Mouse (Mus musculus) testis, adult 2 months (tissue): ENCODE results near the gene Dennd4a. TPM values are rescaled to one million over a fixed set of nuclear protein-coding genes. Genes with fewer than 3 reads are reported as not detected.

Experiments used
- H3K27ac ChIP-seq: fragments of 200-500 bp; 2 replicates; pipeline ENCODE4 v1.5.1; 2012; ENCODE audit warnings: low read depth, low read length; ENCODE audit not compliant: control insufficient read depth, insufficient read depth
- H3K27me3 ChIP-seq: fragments of 200-500 bp; 2 replicates; pipeline ENCODE4 v1.6.1; 2012; ENCODE audit warnings: mild to moderate bottlenecking, low read length, moderate library complexity; ENCODE audit not compliant: control insufficient read depth, insufficient read depth
- H3K36me3 ChIP-seq: fragments of 200-500 bp; 2 replicates; pipeline ENCODE4 v1.6.1; 2012; ENCODE audit warnings: mild to moderate bottlenecking, low read length; ENCODE audit not compliant: control insufficient read depth, insufficient read depth
- H3K4me1 ChIP-seq: fragments of 200-500 bp; 2 replicates; pipeline ENCODE4 v1.6.1; 2012; ENCODE audit warnings: low read length; ENCODE audit not compliant: control insufficient read depth, insufficient read depth
- H3K4me3 ChIP-seq: fragments of 200-500 bp; 2 replicates; pipeline ENCODE4 v1.5.1; 2012; ENCODE audit warnings: low read depth, mild to moderate bottlenecking, low read length, moderate library complexity, mixed read lengths; ENCODE audit not compliant: control insufficient read depth
- CTCF ChIP-seq: fragments of 200-500 bp; IDR thresholded peaks from 2 replicates; pipeline ENCODE4 v1.5.1; 2012; ENCODE audit warnings: low read depth, mild to moderate bottlenecking, inconsistent platforms, low read length, moderate library complexity; ENCODE audit not compliant: control insufficient read depth, insufficient read depth, insufficient replicate concordance
- POLR2A ChIP-seq: fragments of 200-500 bp; IDR thresholded peaks from 2 replicates; pipeline ENCODE4 v1.6.1; 2012; ENCODE audit warnings: low read depth, mild to moderate bottlenecking, inconsistent platforms, low read length, moderate library complexity; ENCODE audit not compliant: control insufficient read depth
- polyA plus RNA-seq: library from polyadenylated mRNA; depleted of rRNA; stranded (reverse); fragments of >200 nt; gene quantifications from 2 replicates; pipeline ENCODE4 v1.2.3, GENCODE M21; 2012; rRNA removed

Dennd4a gene
- polyA plus RNA-seq: 7.0 and 8.3 TPM in 2 replicates

- 0 out of 2 replicates have a peak, but pooled peaks cover 2% of the 10 kb centered on the region for H3K4me1 ChIP-seq
- TF ChIP-seq POLR2A: no peak; the same call in 1 of the 2 replicates
- TF ChIP-seq CTCF: no peak
- no peaks in the 10 kb centered on the region for H3K36me3 ChIP-seq
- no peaks in the 10 kb centered on the region for H3K27me3 ChIP-seq
- peak within 1 kb of the TSS; percentile 99 for H3K4me3 ChIP-seq
- H3K27ac ChIP-seq: peak within 1 kb of the TSS; percentile 88
These were observed at the start of gene Dennd4a for GRCm38 (mm10) chr9:64810822-64811537. Gene Dennd4a (plus strand): TSS chr9:64811340.

- Histone ChIP-seq H3K4me1 (peaks cover 3% of the 10 kb centered on the region; the same call in 1 of the 2 replicates), H3K4me3 (no peak overlapping the region), H3K36me3 (no peaks in the 10 kb centered on the region), H3K27ac (no peak overlapping the region), H3K27me3 (no peaks in the 10 kb centered on the region)
- no peak for TF ChIP-seq CTCF
- TF ChIP-seq POLR2A: no peak
These were observed 46.3 kb upstream of the Dennd4a start for GRCm38 (mm10) chr9:64764824-64765223.

GRCm38 (mm10) chr9:64766136-64766535 is 45.0 kb upstream of the Dennd4a start:
- Histone ChIP-seq H3K4me3 (no peak overlapping the region), H3K36me3 (no peaks in the 10 kb centered on the region), H3K4me1 (peaks cover 3% of the 10 kb centered on the region; the same call in 1 of the 2 replicates), H3K27me3 (no peaks in the 10 kb centered on the region), H3K27ac (no peak overlapping the region)
- TF ChIP-seq POLR2A (no peak), CTCF (no peak)

GRCm38 (mm10) chr9:64767796-64768195 is 43.3 kb upstream of the Dennd4a start:
- peaks cover 3% of the 10 kb centered on the region; the same call in 1 of the 2 replicates for H3K4me1 ChIP-seq
- TF ChIP-seq CTCF: no peak
- no peak for TF ChIP-seq POLR2A
- H3K36me3 ChIP-seq: no peaks in the 10 kb centered on the region
- no peaks in the 10 kb centered on the region for H3K27me3 ChIP-seq
- no peak overlapping the region for H3K27ac ChIP-seq
- H3K4me3 ChIP-seq: no peak overlapping the region

GRCm38 (mm10) chr9:64769066-64769695 is 42.0 kb upstream of the Dennd4a start:
- Histone ChIP-seq H3K4me1 (peaks cover 3% of the 10 kb centered on the region; the same call in 1 of the 2 replicates), H3K27me3 (no peaks in the 10 kb centered on the region)

GRCm38 (mm10) chr9:64769911-64770310 is 41.2 kb upstream of the Dennd4a start:
- no peak for TF ChIP-seq CTCF
- no peaks in the 10 kb centered on the region for H3K27me3 ChIP-seq
- peaks cover 3% of the 10 kb centered on the region; the same call in 1 of the 2 replicates for H3K4me1 ChIP-seq
- H3K4me3 ChIP-seq: no peak overlapping the region
- H3K27ac ChIP-seq: no peak overlapping the region
- H3K36me3 ChIP-seq: no peaks in the 10 kb centered on the region

More at GRCm38 (mm10) chr9:64769066-64769695, 42.0 kb upstream of the Dennd4a start:
- H3K4me3 ChIP-seq: no peak overlapping the region; the same call in 1 of the 2 replicates
- H3K36me3 ChIP-seq: no peaks in the 10 kb centered on the region
- TF ChIP-seq POLR2A (no peak), CTCF (no peak)
- peak overlapping the region; percentile 13; the same call in 1 of the 2 replicates for H3K27ac ChIP-seq

- H3K4me1 ChIP-seq: peaks cover 3% of the 10 kb centered on the region; the same call in 1 of the 2 replicates
- H3K27me3 ChIP-seq: no peaks in the 10 kb centered on the region
- no peak overlapping the region for H3K27ac ChIP-seq
- H3K36me3 ChIP-seq: no peaks in the 10 kb centered on the region
- H3K4me3 ChIP-seq: no peak overlapping the region
- TF ChIP-seq CTCF (no peak), POLR2A (no peak)
These were observed 40.7 kb upstream of the Dennd4a start for GRCm38 (mm10) chr9:64770411-64770849.
